Mouse (Mus musculus): Measurements from ENCODE around the gene Zfp105. TPM values are rescaled to one million over a fixed set of nuclear protein-coding genes. Genes with fewer than 3 reads are reported as not detected.

The Zfp105 gene
- polyA plus RNA-seq, 1 experiment from 2014 or later, result 32.4 TPM

Other genes starting within 250 kb of the Zfp105 start
- not detected in 2 replicates for gene Topaz1, start 175.7 kb upstream of the Zfp105 start, polyA plus RNA-seq (2016; fragmentation: Nextera tagmentation; extraction: Ambion mirVana)
- gene Tcaim, start 117.5 kb upstream of the Zfp105 start, polyA plus RNA-seq (2016; fragmentation: Nextera tagmentation; extraction: Ambion mirVana), result 4.2 and 5.7 TPM in 2 replicates
- gene Gm35549, start 79.0 kb upstream of the Zfp105 start, polyA plus RNA-seq (2016; fragmentation: Nextera tagmentation; extraction: Ambion mirVana), result 0.26 TPM in 1 of 2 replicates, not detected in the other
- gene Zfp445, start 57.1 kb upstream of the Zfp105 start, polyA plus RNA-seq (2016; fragmentation: Nextera tagmentation; extraction: Ambion mirVana), result 84.8 and 85.6 TPM in 2 replicates
- gene Zkscan7, start 37.4 kb upstream of the Zfp105 start, polyA plus RNA-seq (2016; fragmentation: Nextera tagmentation; extraction: Ambion mirVana), result 3.2 and 3.6 TPM in 2 replicates
- gene 1110059G10Rik, start 27.9 kb downstream of the Zfp105 start, polyA plus RNA-seq (2016; fragmentation: Nextera tagmentation; extraction: Ambion mirVana), result 22.0 and 23.6 TPM in 2 replicates
- gene Kif15, start 28.0 kb downstream of the Zfp105 start, polyA plus RNA-seq (2016; fragmentation: Nextera tagmentation; extraction: Ambion mirVana), result 89.5 and 97.8 TPM in 2 replicates
- 12.2 and 13.2 TPM in 2 replicates for gene Tmem42, start 98.3 kb downstream of the Zfp105 start, polyA plus RNA-seq (2016; fragmentation: Nextera tagmentation; extraction: Ambion mirVana)
- gene Tgm4, start 111.7 kb downstream of the Zfp105 start, polyA plus RNA-seq (2016; fragmentation: Nextera tagmentation; extraction: Ambion mirVana), result 0.31 and 0.63 TPM in 2 replicates
- gene Zdhhc3, start 190.1 kb downstream of the Zfp105 start, polyA plus RNA-seq (2016; fragmentation: Nextera tagmentation; extraction: Ambion mirVana), result 73.1 and 77.9 TPM in 2 replicates
- 129 and 143 TPM in 2 replicates for gene Exosc7, start 190.1 kb downstream of the Zfp105 start, polyA plus RNA-seq (2016; fragmentation: Nextera tagmentation; extraction: Ambion mirVana)
- 0.15 TPM in 1 of 2 replicates, not detected in the other for gene Clec3b, start 227.9 kb downstream of the Zfp105 start, polyA plus RNA-seq (2016; fragmentation: Nextera tagmentation; extraction: Ambion mirVana)

Measured in embryonic facial prominence, embryonic 10.5 days (tissue).